Mouse (Mus musculus): Measurements from ENCODE around the gene Tmem121b.

GRCm38 (mm10) chr6:120539781-120540231 lies 46.2 kb upstream of the Tmem121b start:
- TF ChIP-seq POLR2A (IDR thresholded peaks at IDR 0.05; ENCODE audit: extremely low read depth, insufficient read depth, low read length) (no peak), CTCF (IDR thresholded peaks at IDR 0.05; ENCODE audit: extremely low read depth, insufficient read depth, low read length) (no peak)

All from cortical plate, adult 2 months (tissue).